Mouse (Mus musculus): ENCODE results near the gene Entpd3. TPM values are rescaled to one million over a fixed set of nuclear protein-coding genes. Genes with fewer than 3 reads are reported as not detected.
A peak's percentile ranks its signal among the peaks of the same experiment; 100 is the strongest.

The Entpd3 gene
- polyA plus RNA-seq, 1 experiment from 2014 or later, result 0.66 TPM

DNA sequence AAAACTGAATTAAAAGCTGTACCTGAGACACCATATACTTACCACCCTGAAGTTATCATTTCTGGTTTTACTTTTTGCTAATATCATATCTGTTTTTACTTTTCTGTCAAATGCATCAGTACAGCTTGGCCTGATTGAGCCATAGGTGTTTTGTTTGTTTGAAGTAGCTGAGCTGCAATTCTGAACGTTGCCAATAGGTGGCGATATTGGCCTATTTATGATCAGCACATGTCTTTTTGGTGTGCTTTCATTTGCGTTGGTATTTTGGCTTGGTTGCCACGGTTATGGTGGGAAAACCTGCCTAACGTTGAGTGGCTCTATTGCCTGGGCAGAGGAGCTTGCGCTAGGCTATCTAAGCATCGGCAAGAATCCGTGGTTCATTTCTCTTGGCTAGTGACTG, 37.6 kb upstream of the Entpd3 start:
- Histone ChIP-seq H3K4me2 (0 out of 2 replicates have a peak overlapping the region, but pooled peaks have one; percentile 31), H3K36me3 (ENCODE audit: control insufficient read depth, insufficient read depth, low read length) (no peaks in the 10 kb centered on the region)
- no peak for ATAC-seq (replicated peaks; ENCODE audit: insufficient number of reproducible peaks, low FRiP score, low TSS enrichment)

DNA sequence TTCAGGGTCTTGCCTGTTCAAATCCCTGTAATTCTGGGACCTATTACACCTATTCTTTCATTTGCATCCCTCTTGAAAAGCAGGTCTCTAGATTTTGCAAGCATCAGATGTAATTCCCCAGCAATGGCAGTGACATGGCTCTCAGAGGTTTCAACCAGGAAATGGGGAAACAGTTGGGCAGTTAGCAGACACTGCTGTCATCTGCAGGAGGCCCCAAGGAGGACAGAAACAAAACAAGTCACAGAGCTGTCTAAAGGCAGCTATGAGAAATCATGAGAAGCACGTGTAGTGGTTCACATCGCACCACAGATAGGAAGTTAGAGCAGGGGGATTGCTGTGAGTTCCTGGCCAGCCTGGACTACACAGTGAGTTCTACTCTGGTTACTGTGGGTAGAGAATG, 35.2 kb upstream of the Entpd3 start:
- no peaks in the 10 kb centered on the region for H3K36me3 ChIP-seq (ENCODE audit: control insufficient read depth, insufficient read depth, low read length)
- no peaks in the 10 kb centered on the region for H3K27me3 ChIP-seq (ENCODE audit: control insufficient read depth, insufficient read depth, low read length)
- no peaks in the 10 kb centered on the region for H3K4me1 ChIP-seq (ENCODE audit: control insufficient read depth, insufficient read depth, low read length)
- peaks cover 4% of the 10 kb centered on the region; the same call in 1 of the 2 replicates for H3K9me3 ChIP-seq (replicated peaks; ENCODE audit: control insufficient read depth, low read length)
- no peak overlapping the region for H3K9ac ChIP-seq (ENCODE audit: low read depth, low read length)
- 76% methylated on average over 2 of the region's 2 CpGs for WGBS (ENCODE audit: insufficient replicate concordance)
- no peak overlapping the region for H3K4me2 ChIP-seq
- no peak for ATAC-seq (replicated peaks; ENCODE audit: insufficient number of reproducible peaks, low FRiP score, low TSS enrichment)
- H3K4me3 ChIP-seq (ENCODE audit: low read depth, low read length), result no peak overlapping the region
- no peak overlapping the region for H3K27ac ChIP-seq (ENCODE audit: low read depth, low read length)

More for the DNA sequence above, 37.6 kb upstream of the Entpd3 start:
- Histone ChIP-seq H3K9ac (ENCODE audit: low read depth, low read length) (no peak overlapping the region), H3K4me1 (ENCODE audit: control insufficient read depth, insufficient read depth, low read length) (no peaks in the 10 kb centered on the region), H3K9me3 (replicated peaks; ENCODE audit: control insufficient read depth, low read length) (peaks cover 4% of the 10 kb centered on the region; the same call in 1 of the 2 replicates), H3K27ac (ENCODE audit: low read depth, low read length) (no peak overlapping the region), H3K4me3 (ENCODE audit: low read depth, low read length) (no peak overlapping the region), H3K27me3 (ENCODE audit: control insufficient read depth, insufficient read depth, low read length) (no peaks in the 10 kb centered on the region)
- 13% methylated on average over 8 of the region's 8 CpGs for WGBS (ENCODE audit: insufficient replicate concordance)

DNA sequence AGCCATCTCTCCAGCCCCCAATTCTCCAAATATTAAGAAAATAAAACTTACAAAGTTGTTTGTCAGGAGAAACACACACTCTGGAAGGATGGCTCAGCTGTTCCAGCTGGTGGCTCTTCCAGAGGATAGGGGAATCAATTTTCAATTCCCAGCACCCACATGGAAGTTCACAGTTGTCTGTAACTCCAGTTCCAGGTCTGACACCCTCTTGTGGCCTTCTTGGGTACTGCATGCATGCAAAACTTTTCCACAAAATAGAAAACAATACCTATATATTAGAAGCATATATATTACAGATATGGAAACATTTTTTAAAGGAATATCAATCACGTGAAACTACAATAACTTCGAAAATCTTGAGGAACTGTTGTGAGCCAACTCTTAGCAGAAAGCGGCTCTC, 27.8 kb upstream of the Entpd3 start:
- 73% methylated on average over 3 of the region's 3 CpGs for WGBS (ENCODE audit: insufficient replicate concordance)
- H3K27ac ChIP-seq (ENCODE audit: low read depth, low read length), result no peak overlapping the region
- H3K9me3 ChIP-seq (replicated peaks; ENCODE audit: control insufficient read depth, low read length), result peaks cover 2% of the 10 kb centered on the region; the same call in 1 of the 2 replicates
- no peaks in the 10 kb centered on the region for H3K4me1 ChIP-seq (ENCODE audit: control insufficient read depth, insufficient read depth, low read length)
- no peaks in the 10 kb centered on the region for H3K36me3 ChIP-seq (ENCODE audit: control insufficient read depth, insufficient read depth, low read length)
- ATAC-seq (replicated peaks; ENCODE audit: insufficient number of reproducible peaks, low FRiP score, low TSS enrichment), result no peak
- no peak overlapping the region for H3K4me2 ChIP-seq
- H3K27me3 ChIP-seq (ENCODE audit: control insufficient read depth, insufficient read depth, low read length), result no peaks in the 10 kb centered on the region; the same call in 1 of the 2 replicates
- no peak overlapping the region for H3K9ac ChIP-seq (ENCODE audit: low read depth, low read length)
- no peak overlapping the region for H3K4me3 ChIP-seq (ENCODE audit: low read depth, low read length)

DNA sequence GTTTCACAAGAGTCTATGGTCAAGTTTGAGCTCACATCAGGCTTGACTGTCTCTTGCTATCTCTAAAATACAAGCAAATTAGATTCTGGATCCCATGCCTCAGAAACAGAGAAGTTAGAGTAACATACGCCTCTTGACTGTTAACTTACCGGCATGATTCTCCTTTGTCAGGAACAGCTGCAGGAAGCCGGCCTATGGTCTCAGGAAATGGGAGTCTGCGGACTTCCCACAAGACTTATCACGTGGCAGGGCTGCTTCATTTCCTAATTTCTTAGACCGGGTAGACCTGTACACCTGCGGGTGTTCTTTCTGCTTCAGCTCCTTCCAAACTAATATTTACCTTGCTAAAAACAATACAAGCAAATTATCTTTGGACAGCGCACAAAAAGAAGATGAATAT, 22.9 kb upstream of the Entpd3 start:
- Histone ChIP-seq H3K27me3 (ENCODE audit: control insufficient read depth, insufficient read depth, low read length) (no peaks in the 10 kb centered on the region), H3K4me2 (no peak overlapping the region), H3K9ac (ENCODE audit: low read depth, low read length) (no peak overlapping the region), H3K4me1 (ENCODE audit: control insufficient read depth, insufficient read depth, low read length) (no peaks in the 10 kb centered on the region), H3K36me3 (ENCODE audit: control insufficient read depth, insufficient read depth, low read length) (no peaks in the 10 kb centered on the region), H3K4me3 (ENCODE audit: low read depth, low read length) (no peak overlapping the region), H3K27ac (ENCODE audit: low read depth, low read length) (no peak overlapping the region), H3K9me3 (replicated peaks; ENCODE audit: control insufficient read depth, low read length) (no peaks in the 10 kb centered on the region)
- no peak for ATAC-seq (replicated peaks; ENCODE audit: insufficient number of reproducible peaks, low FRiP score, low TSS enrichment)
- WGBS (ENCODE audit: insufficient replicate concordance), result 67% methylated on average over 8 of the region's 8 CpGs

DNA sequence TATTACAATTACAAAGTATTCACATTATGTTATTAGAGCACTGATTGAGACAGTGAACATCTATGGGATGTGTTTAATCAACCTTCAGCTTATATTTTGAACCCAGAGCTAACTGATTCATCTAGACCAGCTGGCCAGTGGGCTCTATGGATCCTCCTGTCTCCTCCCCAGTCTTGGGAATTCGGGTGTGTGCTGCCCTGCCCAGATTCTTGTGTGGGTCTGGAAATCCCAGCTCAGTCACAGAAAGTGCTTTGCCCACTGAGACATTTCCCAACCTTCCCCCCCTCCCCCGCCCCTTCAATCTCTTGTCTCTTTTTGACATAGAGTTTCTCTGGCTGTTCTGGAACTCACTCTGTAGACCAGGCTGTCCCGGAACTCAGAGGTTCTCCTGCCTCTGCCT, 20.7 kb upstream of the Entpd3 start:
- H3K4me1 ChIP-seq (ENCODE audit: control insufficient read depth, insufficient read depth, low read length), result no peaks in the 10 kb centered on the region
- 67% methylated on average over 3 of the region's 3 CpGs for WGBS (ENCODE audit: insufficient replicate concordance)
- H3K4me3 ChIP-seq (ENCODE audit: low read depth, low read length), result no peak overlapping the region
- no peak overlapping the region for H3K4me2 ChIP-seq
- H3K36me3 ChIP-seq (ENCODE audit: control insufficient read depth, insufficient read depth, low read length), result no peaks in the 10 kb centered on the region
- no peaks in the 10 kb centered on the region for H3K9me3 ChIP-seq (replicated peaks; ENCODE audit: control insufficient read depth, low read length)
- no peaks in the 10 kb centered on the region for H3K27me3 ChIP-seq (ENCODE audit: control insufficient read depth, insufficient read depth, low read length)
- no peak for ATAC-seq (replicated peaks; ENCODE audit: insufficient number of reproducible peaks, low FRiP score, low TSS enrichment)
- H3K27ac ChIP-seq (ENCODE audit: low read depth, low read length), result no peak overlapping the region
- H3K9ac ChIP-seq (ENCODE audit: low read depth, low read length), result no peak overlapping the region

DNA sequence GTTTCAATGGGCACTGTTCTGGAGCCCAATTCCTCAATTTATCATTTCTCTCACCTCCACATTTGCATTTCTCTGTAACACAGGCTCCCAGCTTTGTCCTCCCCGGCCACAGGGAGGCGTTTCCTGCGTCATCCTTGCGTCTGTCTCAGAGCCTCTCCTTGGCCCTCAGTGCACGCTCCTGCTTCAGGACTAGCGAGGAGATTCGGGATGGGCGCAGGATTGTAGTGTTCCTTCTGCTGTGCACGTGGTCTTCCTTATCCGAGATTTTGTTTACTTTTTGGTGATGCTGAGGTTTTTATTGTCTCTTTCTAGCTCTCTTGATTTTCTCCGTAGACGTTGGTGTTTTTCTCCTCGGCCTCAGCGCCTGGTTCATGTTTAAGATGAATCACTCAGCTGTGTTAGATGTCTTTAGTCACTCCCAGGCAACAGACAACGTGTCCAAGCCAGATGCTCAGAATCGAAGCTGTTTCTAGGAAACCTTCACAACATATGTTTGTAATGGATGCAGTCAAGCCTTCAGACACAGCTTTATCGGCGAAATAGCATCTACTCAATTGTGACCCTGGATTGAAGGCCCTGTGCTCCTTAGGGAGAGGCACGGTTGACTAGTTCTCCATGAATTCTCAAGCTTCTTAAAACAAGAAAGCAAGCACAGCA, 20.0 kb upstream of the Entpd3 start:
- ATAC-seq (replicated peaks; ENCODE audit: insufficient number of reproducible peaks, low FRiP score, low TSS enrichment), result no peak
- no peak overlapping the region for H3K4me3 ChIP-seq (ENCODE audit: low read depth, low read length)
- WGBS (ENCODE audit: insufficient replicate concordance), result 63% methylated on average over 19 of the region's 19 CpGs
- H3K36me3 ChIP-seq (ENCODE audit: control insufficient read depth, insufficient read depth, low read length), result no peaks in the 10 kb centered on the region
- no peaks in the 10 kb centered on the region for H3K27me3 ChIP-seq (ENCODE audit: control insufficient read depth, insufficient read depth, low read length)
- H3K27ac ChIP-seq (ENCODE audit: low read depth, low read length), result no peak overlapping the region
- H3K4me1 ChIP-seq (ENCODE audit: control insufficient read depth, insufficient read depth, low read length), result no peaks in the 10 kb centered on the region
- no peak overlapping the region for H3K4me2 ChIP-seq
- no peaks in the 10 kb centered on the region for H3K9me3 ChIP-seq (replicated peaks; ENCODE audit: control insufficient read depth, low read length)
- no peak overlapping the region for H3K9ac ChIP-seq (ENCODE audit: low read depth, low read length)

DNA sequence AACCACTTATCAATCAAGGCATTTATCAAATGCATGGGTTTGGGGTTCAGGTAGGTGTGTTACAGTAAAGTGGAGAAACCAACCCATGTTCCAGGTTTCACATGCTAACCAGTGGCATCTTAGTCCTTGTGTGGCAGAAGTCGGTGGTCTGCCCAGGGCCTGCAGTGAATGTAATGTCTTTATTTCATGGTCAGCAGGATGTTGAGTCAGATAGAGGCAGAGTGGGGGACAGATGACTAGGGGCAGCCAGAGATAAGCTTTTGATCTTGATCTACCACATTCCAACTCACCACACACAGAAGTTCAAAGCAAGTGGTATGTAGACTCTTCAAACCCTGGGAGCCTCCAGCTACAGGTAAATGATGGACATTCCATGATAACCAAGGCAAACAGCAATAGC, 18.5 kb upstream of the Entpd3 start:
- Histone ChIP-seq H3K9me3 (replicated peaks; ENCODE audit: control insufficient read depth, low read length) (no peaks in the 10 kb centered on the region), H3K4me3 (ENCODE audit: low read depth, low read length) (no peak overlapping the region), H3K27ac (ENCODE audit: low read depth, low read length) (no peak overlapping the region), H3K9ac (ENCODE audit: low read depth, low read length) (no peak overlapping the region), H3K36me3 (ENCODE audit: control insufficient read depth, insufficient read depth, low read length) (no peaks in the 10 kb centered on the region), H3K27me3 (ENCODE audit: control insufficient read depth, insufficient read depth, low read length) (no peaks in the 10 kb centered on the region), H3K4me1 (ENCODE audit: control insufficient read depth, insufficient read depth, low read length) (no peaks in the 10 kb centered on the region), H3K4me2 (no peak overlapping the region)
- ATAC-seq (replicated peaks; ENCODE audit: insufficient number of reproducible peaks, low FRiP score, low TSS enrichment), result no peak
- 75% methylated on average over 1 of the region's 1 CpGs for WGBS (ENCODE audit: insufficient replicate concordance)

DNA sequence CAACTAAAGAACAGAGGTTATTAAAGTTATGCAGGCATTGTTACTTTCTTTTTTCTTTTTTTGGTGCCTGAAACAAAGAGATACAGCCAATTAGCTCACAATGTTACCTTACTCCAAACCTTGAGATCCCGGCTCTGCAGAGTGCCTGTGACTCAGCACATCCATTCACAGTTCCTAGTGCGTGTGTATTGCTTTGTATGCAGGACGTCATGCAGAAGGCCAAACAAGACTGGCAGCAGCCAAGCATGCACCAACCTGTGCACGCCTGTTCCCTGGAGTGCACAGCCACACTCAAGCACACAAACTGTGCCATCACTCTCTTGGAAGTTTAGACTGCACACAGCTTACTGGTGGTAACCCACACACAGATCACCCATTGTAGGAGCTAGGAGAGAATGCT, 12.3 kb upstream of the Entpd3 start:
- no peak overlapping the region for H3K27ac ChIP-seq (ENCODE audit: low read depth, low read length)
- H3K4me2 ChIP-seq, result no peak overlapping the region
- H3K4me1 ChIP-seq (ENCODE audit: control insufficient read depth, insufficient read depth, low read length), result no peaks in the 10 kb centered on the region
- H3K36me3 ChIP-seq (ENCODE audit: control insufficient read depth, insufficient read depth, low read length), result no peaks in the 10 kb centered on the region
- no peak for ATAC-seq (replicated peaks; ENCODE audit: insufficient number of reproducible peaks, low FRiP score, low TSS enrichment)
- H3K9ac ChIP-seq (ENCODE audit: low read depth, low read length), result no peak overlapping the region
- H3K9me3 ChIP-seq (replicated peaks; ENCODE audit: control insufficient read depth, low read length), result no peaks in the 10 kb centered on the region
- H3K27me3 ChIP-seq (ENCODE audit: control insufficient read depth, insufficient read depth, low read length), result no peaks in the 10 kb centered on the region
- H3K4me3 ChIP-seq (ENCODE audit: low read depth, low read length), result no peak overlapping the region
- 83% methylated on average over 4 of the region's 4 CpGs for WGBS (ENCODE audit: insufficient replicate concordance)

DNA sequence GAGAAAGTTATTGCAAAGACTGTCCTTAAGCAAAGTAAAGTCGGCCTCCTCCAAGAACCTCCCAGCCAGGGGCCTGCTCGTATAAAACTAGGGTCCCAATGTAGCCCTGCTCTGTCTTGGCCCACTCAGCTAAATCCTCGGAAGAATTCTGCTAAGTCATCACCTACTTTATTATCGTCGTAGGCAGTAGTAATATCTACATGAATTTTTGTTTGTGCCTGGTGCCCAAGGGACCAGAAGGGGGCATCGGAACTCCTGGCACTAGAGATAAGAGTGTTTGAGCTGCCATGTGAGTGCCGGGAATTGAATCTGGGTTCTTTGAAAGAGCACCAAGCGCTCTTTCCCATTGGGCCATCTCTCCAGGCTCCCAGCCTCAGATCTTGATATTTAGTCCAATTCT, 11.7 kb upstream of the Entpd3 start:
- Histone ChIP-seq H3K9me3 (replicated peaks; ENCODE audit: control insufficient read depth, low read length) (no peaks in the 10 kb centered on the region), H3K9ac (ENCODE audit: low read depth, low read length) (no peak overlapping the region), H3K4me3 (ENCODE audit: low read depth, low read length) (no peak overlapping the region), H3K27ac (ENCODE audit: low read depth, low read length) (no peak overlapping the region), H3K4me1 (ENCODE audit: control insufficient read depth, insufficient read depth, low read length) (no peaks in the 10 kb centered on the region), H3K27me3 (ENCODE audit: control insufficient read depth, insufficient read depth, low read length) (no peaks in the 10 kb centered on the region), H3K4me2 (no peak overlapping the region), H3K36me3 (ENCODE audit: control insufficient read depth, insufficient read depth, low read length) (no peaks in the 10 kb centered on the region)
- no peak for ATAC-seq (replicated peaks; ENCODE audit: insufficient number of reproducible peaks, low FRiP score, low TSS enrichment)
- 84% methylated on average over 8 of the region's 8 CpGs for WGBS (ENCODE audit: insufficient replicate concordance)

Measured in heart, embryonic 11.5 days (tissue).